Mouse (Mus musculus): ENCODE measurements around the gene H2-T23. TPM values are rescaled to one million over a fixed set of nuclear protein-coding genes. Genes with fewer than 3 reads are reported as not detected.
"Not testable (repeated sequence)": the region's sequence is repeated elsewhere in the genome, so short reads cannot be mapped to it uniquely, and the experiment has no call there.

H2-T23 gene
- 1,000 to 10,000 TPM in 1 of 2 experiments, 100 to 1,000 TPM in 1; 679 to 1,228 TPM for polyA plus RNA-seq (2017; shearing (Covaris generic))

DNA sequence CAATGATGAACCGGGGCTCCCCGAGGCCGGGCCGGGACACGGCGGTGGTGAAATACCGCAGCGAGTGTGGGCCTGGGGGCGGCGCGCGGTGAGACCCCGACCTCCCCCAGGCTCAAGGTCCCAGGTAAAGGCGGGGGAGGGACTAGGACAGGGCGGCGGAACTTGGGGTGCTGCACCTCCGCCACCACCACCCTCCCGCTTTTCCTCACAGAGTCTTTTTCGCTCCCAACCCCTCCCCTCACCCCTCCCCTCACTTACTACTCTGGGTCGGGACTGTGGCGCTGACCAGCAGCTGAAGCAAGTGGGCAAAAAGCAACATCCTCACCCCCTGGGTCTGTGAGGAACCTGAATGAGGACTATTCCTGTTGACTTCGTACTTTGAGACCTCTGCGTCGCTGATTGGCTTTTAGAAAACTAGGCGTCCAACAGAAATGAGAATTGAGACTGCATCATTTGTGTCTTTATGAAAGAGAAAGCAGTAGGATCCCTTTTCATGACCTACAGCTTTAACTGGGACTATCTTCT, at the start of gene H2-T23:
H2-T23 (minus strand) TSS at position 505 of the 525 bp plus-strand sequence.
- peak; percentile 77 for ATAC-seq

DNA sequence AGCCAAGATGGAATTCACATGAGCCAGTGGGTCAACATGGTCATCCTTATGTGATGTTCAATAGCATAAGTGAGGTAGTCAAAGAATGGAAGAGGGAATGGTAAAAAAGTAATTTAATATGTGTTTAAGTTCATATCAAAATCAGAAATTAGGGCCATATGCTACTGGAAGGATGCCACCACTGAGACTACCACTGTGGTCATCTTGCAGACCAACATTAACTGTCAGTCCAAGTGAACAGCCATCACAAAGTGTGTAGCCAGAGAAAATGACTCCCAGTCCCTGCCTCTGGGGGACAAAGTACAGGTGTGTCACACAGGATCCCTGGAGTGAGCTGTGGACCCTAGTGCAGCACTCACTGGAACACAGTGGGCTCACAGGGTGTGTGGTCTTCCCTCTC, 49.2 kb upstream of the H2-T23 start:
- ATAC-seq = not testable (repeated sequence)

GRCm38 (mm10) chr17:36060829-36061228, 28.2 kb upstream of the H2-T23 start:
- ATAC-seq = peak; percentile 88

GRCm38 (mm10) chr17:36058362-36058761, 25.7 kb upstream of the H2-T23 start, which contains the start of gene Gm11127:
Gene Gm11127 (minus strand): TSS chr17:36058371.
- ATAC-seq = not testable (repeated sequence)

GRCm38 (mm10) chr17:36057927-36058326, 25.3 kb upstream of the H2-T23 start:
- ATAC-seq = not testable (repeated sequence)

GRCm38 (mm10) chr17:36043286-36043685, 10.6 kb upstream of the H2-T23 start:
- ATAC-seq = no peak

- ATAC-seq = peak; percentile 94
Observed at GRCm38 (mm10) chr17:36042610-36043169, 10.0 kb upstream of the H2-T23 start, which contains the start of the genes H2-T22 and Gm6034. Gene H2-T22 (minus strand): TSS chr17:36042747. Gene Gm6034 (plus strand): TSS chr17:36042961.

DNA sequence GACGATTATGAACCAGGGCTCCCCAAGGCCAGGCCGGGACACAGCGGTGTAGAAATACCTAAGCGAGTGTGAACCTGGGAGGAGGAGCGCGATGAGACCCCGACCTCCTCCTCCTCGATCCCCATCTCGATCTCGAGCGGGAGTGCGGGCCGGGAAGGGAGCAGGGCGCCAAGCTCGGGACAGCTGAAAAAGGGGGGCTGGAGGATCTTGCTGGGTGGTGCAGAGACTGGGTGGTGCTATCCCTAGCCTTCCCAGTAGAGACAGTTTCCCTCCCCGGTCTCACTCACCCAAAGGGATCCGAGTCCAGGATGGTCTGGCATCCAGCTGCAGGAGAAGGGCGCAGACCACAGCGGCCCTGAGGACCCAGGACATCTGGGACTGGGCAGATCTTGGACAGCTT, 9.4 kb upstream of the H2-T23 start:
- ATAC-seq = not testable (repeated sequence)

DNA sequence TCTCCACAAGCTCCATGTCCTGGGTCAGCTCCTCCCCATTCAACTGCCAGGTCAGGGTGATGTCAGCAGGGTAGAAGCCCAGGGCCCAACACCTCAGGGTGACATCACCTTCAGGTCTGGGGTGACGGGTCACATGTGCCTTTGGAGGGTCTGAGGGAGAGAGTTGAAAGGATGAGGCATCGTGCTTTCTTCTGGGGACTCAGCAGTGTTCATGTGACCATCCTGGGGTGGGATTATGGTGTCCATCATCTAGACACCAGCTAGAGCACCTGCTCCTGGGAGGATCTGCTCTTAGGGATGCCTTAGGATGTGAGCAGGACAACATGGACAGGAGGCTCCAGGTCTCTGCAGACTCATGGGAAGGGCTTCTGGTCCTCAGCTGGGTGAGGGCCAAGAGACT, 7.9 kb upstream of the H2-T23 start:
- ATAC-seq = not testable (repeated sequence)

GRCm38 (mm10) chr17:36036126-36036525, 3.5 kb upstream of the H2-T23 start:
- not testable (repeated sequence) for ATAC-seq

- ATAC-seq = peak; percentile 28
Observed at GRCm38 (mm10) chr17:36035010-36035638, 2.5 kb upstream of the H2-T23 start.

GRCm38 (mm10) chr17:36034524-36034923, 1.9 kb upstream of the H2-T23 start:
- ATAC-seq = not testable (repeated sequence)

DNA sequence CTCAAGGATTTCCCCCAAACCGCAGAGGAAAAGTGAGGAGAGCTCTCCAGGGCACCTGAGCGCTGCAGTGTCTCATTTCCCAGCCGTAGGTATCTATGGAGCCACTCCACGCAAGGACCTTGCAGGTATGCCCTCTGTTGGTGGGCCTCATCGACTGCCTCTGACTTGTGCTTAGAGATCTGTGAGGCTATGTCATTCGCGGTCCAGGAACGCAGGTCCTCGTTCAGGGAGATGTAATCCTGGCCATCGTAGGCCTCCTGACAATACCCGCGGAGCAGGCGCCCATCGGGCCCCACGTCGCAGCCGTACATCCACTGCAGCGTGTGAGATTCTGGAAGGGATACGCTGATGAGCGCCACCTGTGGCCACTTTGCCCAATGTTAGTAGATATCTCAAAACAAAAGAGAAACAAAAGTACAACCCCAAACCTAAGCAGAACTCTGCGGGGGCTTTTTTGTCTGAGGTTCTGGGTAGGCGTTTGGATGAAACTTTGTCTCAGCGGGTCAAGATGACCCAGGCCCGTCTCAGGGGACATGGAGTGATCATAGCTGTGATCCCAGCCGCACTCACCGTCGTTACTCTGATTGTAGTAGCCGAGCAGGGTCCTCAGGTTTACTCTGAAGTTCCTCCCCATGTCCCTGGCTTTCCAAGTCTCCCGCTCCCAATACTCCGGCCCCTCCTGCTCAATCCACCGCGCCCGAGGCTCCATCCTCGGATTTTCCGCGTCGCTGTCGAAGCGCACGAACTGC, 898 bp downstream of the H2-T23 start:
- peak; percentile 79 for ATAC-seq

- not testable (repeated sequence) for ATAC-seq
Observed at GRCm38 (mm10) chr17:36030703-36031582, 1.7 kb downstream of the H2-T23 start.

- not testable (repeated sequence) for ATAC-seq
Observed at GRCm38 (mm10) chr17:36030046-36030702, 2.5 kb downstream of the H2-T23 start.

DNA sequence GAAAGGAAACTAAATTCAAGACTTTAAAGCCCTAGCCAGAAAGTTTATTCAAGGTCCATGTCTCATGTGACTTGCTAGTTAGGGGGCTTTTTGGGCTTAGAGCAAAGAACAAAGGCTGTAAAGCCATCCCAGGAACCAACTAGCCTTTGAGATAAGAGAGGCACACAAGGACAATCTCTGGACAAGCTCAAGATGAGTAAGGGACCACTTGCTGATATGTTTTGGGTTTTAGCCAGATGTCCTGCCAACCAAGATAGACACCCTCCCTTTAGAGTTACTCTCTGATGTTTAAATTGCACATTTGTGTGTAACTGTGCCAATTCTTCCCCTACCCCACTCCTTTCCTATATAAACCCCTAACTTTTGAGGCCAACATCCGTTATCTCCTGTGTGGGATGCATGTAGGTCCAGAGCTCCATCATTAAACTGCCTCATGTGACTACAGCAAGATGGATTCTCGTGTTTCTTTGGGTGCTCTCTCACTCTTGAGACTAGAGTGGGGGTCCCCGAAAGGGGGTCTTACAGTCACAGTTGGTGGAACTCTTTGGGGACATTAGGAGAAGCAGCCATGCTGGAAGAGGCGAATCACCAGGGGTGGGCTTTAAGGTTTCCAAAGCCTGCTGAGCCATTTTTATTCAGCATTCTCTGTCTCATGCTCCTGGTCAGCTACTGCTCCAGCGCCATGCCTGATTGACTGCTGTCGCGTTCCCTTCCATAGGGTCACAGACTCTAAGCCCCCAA, 3.6 kb downstream of the H2-T23 start:
- no peak for ATAC-seq

GRCm38 (mm10) chr17:36027663-36028062, 5.0 kb downstream of the H2-T23 start:
- ATAC-seq = no peak

GRCm38 (mm10) chr17:36025901-36026300, 6.8 kb downstream of the H2-T23 start:
- ATAC-seq = no peak

DNA sequence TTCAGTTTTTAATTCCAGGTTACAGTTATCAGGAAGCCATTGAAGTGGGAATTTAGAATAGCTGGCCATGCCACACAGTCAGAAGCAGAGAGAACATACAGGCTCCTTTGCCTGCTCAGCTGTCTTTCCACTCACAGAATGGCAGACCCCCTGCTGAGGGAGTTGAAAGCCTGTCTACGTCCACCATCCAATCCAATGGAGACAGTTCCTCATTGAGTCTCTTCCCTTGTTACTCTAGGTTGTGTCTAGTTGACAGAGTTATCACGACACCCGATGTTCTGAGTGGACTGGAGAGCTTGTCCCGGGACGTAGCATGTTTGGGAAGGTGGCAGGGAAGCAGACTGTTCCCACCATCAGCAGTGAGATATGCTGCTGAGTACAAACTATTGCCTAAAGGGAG, 7.5 kb downstream of the H2-T23 start:
- ATAC-seq = no peak

Data from activated CD4-positive, CD25-positive, alpha-beta regulatory T cell, adult 4 months (primary cell).